Mouse (Mus musculus) CH12.LX (cell line): ENCODE results near the gene Trex1. TPM values are rescaled to one million over a fixed set of nuclear protein-coding genes. Genes with fewer than 3 reads are reported as not detected.

Experiments used
- DNase-seq: peaks from one replicate; pipeline ENCODE4 v3.0.0-alpha.2; 2013; ENCODE audit errors: extremely low read depth
- H3K27ac ChIP-seq: 2 replicates; pipeline ENCODE4 v1.5.1; 2012; ENCODE audit warnings: low read depth, mild to moderate bottlenecking, control low read depth, moderate library complexity; ENCODE audit not compliant: insufficient read depth
- H3K27me3 ChIP-seq: replicated peaks from 2 replicates; pipeline ENCODE3; 2012; ENCODE audit warnings: inconsistent platforms
- H3K36me3 ChIP-seq, 2 experiments: replicated peaks in 1 of 2; 2 replicates each; pipeline versions ENCODE3 to v1.6.1; 2012; ENCODE audit warnings: inconsistent platforms in 1 of 2, low read length in 1 of 2, mild to moderate bottlenecking in 1 of 2, mixed read lengths in 1 of 2, moderate library complexity in 1 of 2; ENCODE audit not compliant: control insufficient read depth in 1 of 2, insufficient read depth in 1 of 2
- H3K4me1 ChIP-seq, 2 experiments: 2 replicates each; pipeline ENCODE4 v1.6.1; 2012; ENCODE audit warnings: inconsistent platforms in 1 of 2, moderate library complexity in 1 of 2; ENCODE audit not compliant: insufficient read depth in 2 of 2, control insufficient read depth in 1 of 2
- H3K4me2 ChIP-seq: 2 replicates; pipeline ENCODE4 v1.6.1; 2012; ENCODE audit warnings: low read depth, mild to moderate bottlenecking, control low read depth; ENCODE audit not compliant: poor library complexity, insufficient read depth, severe bottlenecking
- H3K4me3 ChIP-seq, 3 experiments: fragments of 150-350 bp in 1 of 3; sonication (generic) in 1 of 3; replicated peaks in 1 of 3; 2 replicates each; pipeline versions ENCODE3 to v1.5.1; 2011 to 2012; ENCODE audit warnings: low read depth in 2 of 3, low read length in 2 of 3, mild to moderate bottlenecking in 2 of 3, moderate library complexity in 2 of 3, control low read depth in 1 of 3, improper control_type of control experiment in 1 of 3, inconsistent platforms in 1 of 3, mixed read lengths in 1 of 3; ENCODE audit not compliant: poor library complexity in 1 of 3
- H3K79me2 ChIP-seq: replicated peaks from 2 replicates; pipeline ENCODE4 v1.6.1; 2012; ENCODE audit warnings: mild to moderate bottlenecking, moderate library complexity; ENCODE audit not compliant: control insufficient read depth, poor library complexity, insufficient read depth, severe bottlenecking; ENCODE audit errors: extremely low read depth
- H3K9ac ChIP-seq: 2 replicates; pipeline ENCODE4 v1.6.1; 2012; ENCODE audit warnings: low read depth, mild to moderate bottlenecking, control low read depth, moderate library complexity; ENCODE audit not compliant: insufficient read depth
- H3K9me3 ChIP-seq: replicated peaks from 2 replicates; pipeline ENCODE3; 2012; ENCODE audit warnings: low read length, inconsistent platforms, mixed read lengths
- BHLHE40 ChIP-seq: IDR thresholded peaks from 2 replicates; pipeline ENCODE4 v1.6.1; 2011; ENCODE audit warnings: mild to moderate bottlenecking, low read depth, low read length, improper control_type of control experiment
- CHD1 ChIP-seq: IDR thresholded peaks from 2 replicates; pipeline ENCODE4 v1.6.1; 2012; ENCODE audit warnings: low read depth, low read length, improper control_type of control experiment, inconsistent platforms
- CHD2 ChIP-seq: IDR thresholded peaks from 2 replicates; pipeline ENCODE4 v1.6.1; 2011; ENCODE audit warnings: low read length, improper control_type of control experiment
- E2F4 ChIP-seq: IDR thresholded peaks from 2 replicates; pipeline ENCODE4 v1.6.1; 2011; ENCODE audit warnings: low read depth, low read length, improper control_type of control experiment; ENCODE audit not compliant: insufficient replicate concordance
- HCFC1 ChIP-seq: IDR thresholded peaks from 2 replicates; pipeline ENCODE4 v1.6.1; 2012; ENCODE audit warnings: low read depth, mild to moderate bottlenecking, inconsistent platforms, low read length, improper control_type of control experiment
- IRF4 ChIP-seq: IDR thresholded peaks from 2 replicates; pipeline ENCODE4 v1.6.1; 2014; ENCODE audit warnings: low read depth, mild to moderate bottlenecking, inconsistent platforms, low read length, improper control_type of control experiment
- MAX ChIP-seq: IDR thresholded peaks from 2 replicates; pipeline ENCODE4 v1.6.1; 2011; ENCODE audit warnings: low read length, improper control_type of control experiment
- MAZ ChIP-seq: IDR thresholded peaks from 2 replicates; pipeline ENCODE4 v1.6.1; 2012; ENCODE audit warnings: low read depth, mild to moderate bottlenecking, inconsistent platforms, low read length, improper control_type of control experiment, moderate library complexity
- NELFE ChIP-seq: IDR thresholded peaks from 2 replicates; pipeline ENCODE4 v1.6.1; 2011; ENCODE audit warnings: low read depth, low read length, improper control_type of control experiment
- NRF1 ChIP-seq: IDR thresholded peaks from 2 replicates; pipeline ENCODE4 v1.6.1; 2014; ENCODE audit warnings: low read depth, mild to moderate bottlenecking, inconsistent platforms, low read length, improper control_type of control experiment, moderate library complexity
- PAX5 ChIP-seq: IDR thresholded peaks from 2 replicates; pipeline ENCODE4 v1.6.1; 2012; ENCODE audit warnings: low read length, inconsistent platforms, mixed read lengths
- POLR2A ChIP-seq: IDR thresholded peaks from 2 replicates; pipeline ENCODE4 v1.6.1; 2011; ENCODE audit warnings: low read depth, mild to moderate bottlenecking, improper control_type of control experiment, low read length
- RCOR1 ChIP-seq: conservative IDR thresholded peaks from 2 replicates; pipeline ENCODE4 v1.6.1; 2012; ENCODE audit warnings: low read depth, mild to moderate bottlenecking, inconsistent platforms, low read length, improper control_type of control experiment
- SMC3 ChIP-seq: IDR thresholded peaks from 2 replicates; pipeline ENCODE4 v1.6.1; 2011; ENCODE audit warnings: low read depth, low read length, improper control_type of control experiment
- TBP ChIP-seq: conservative IDR thresholded peaks from 2 replicates; pipeline ENCODE4 v1.6.1; 2011; ENCODE audit warnings: low read depth, low read length, improper control_type of control experiment
- TCF12 ChIP-seq: IDR thresholded peaks from 2 replicates; pipeline ENCODE4 v1.6.1; 2014; ENCODE audit warnings: low read depth, mild to moderate bottlenecking, inconsistent platforms, low read length, improper control_type of control experiment
- UBTF ChIP-seq: IDR thresholded peaks from 2 replicates; pipeline ENCODE4 v1.6.1; 2012; ENCODE audit warnings: low read depth, mild to moderate bottlenecking, inconsistent platforms, low read length, improper control_type of control experiment, moderate library complexity
- USF1 ChIP-seq: IDR thresholded peaks from 2 replicates; pipeline ENCODE4 v1.6.1; 2014; ENCODE audit warnings: low read depth, mild to moderate bottlenecking, inconsistent platforms, low read length, improper control_type of control experiment
- USF2 ChIP-seq: conservative IDR thresholded peaks from 2 replicates; pipeline ENCODE4 v1.6.1; 2011; ENCODE audit warnings: low read depth, low read length, improper control_type of control experiment
- ZKSCAN1 ChIP-seq: IDR thresholded peaks from 2 replicates; pipeline ENCODE4 v1.6.1; 2012; ENCODE audit warnings: low read depth, inconsistent platforms, low read length, improper control_type of control experiment, borderline replicate concordance
- ZNF384 ChIP-seq: IDR thresholded peaks from 2 replicates; pipeline ENCODE4 v1.6.1; 2012; ENCODE audit warnings: low read depth, low read length, improper control_type of control experiment, inconsistent platforms
- dilution Hi-C: fragments of 300-500 bp; cut with MboI; formaldehyde crosslinking; loops from 2 replicates; pipeline ENCODE4 v1.14.3; 2020; ENCODE audit warnings: low sequenced_read_pairs; ENCODE audit not compliant: extremely low pct_unique_long_range_greater_than_20kb, extremely low pct_ligation_motif_present
- in situ Hi-C: fragments of 300-500 bp; cut with MboI; formaldehyde crosslinking; loops from 3 replicates; pipeline ENCODE4 v1.14.3; 2019; ENCODE audit warnings: low sequenced_read_pairs, low pct_ligation_motif_present, low pct_unique_long_range_greater_than_20kb, mixed read lengths
- polyA plus RNA-seq: library from polyadenylated mRNA; unstranded; fragments of >175 nt; gene quantifications from 2 replicates; pipeline ENCODE4 v1.2.1, GENCODE M21; 2012; ENCODE audit warnings: low read depth; ENCODE audit not compliant: insufficient read length
- total RNA-seq, 2 experiments: library from RNA; depleted of rRNA; stranded (reverse); fragments of 300-350 nt in 1 of 2; fragments of >200 nt in 1 of 2; gene quantifications; 2 replicates each; pipeline ENCODE4 v1.2.3; 2012 to 2014

The Trex1 gene
- total and polyA plus RNA-seq, 3 experiments, result 20.8 to 22.9 (median 21.1) TPM

DNA sequence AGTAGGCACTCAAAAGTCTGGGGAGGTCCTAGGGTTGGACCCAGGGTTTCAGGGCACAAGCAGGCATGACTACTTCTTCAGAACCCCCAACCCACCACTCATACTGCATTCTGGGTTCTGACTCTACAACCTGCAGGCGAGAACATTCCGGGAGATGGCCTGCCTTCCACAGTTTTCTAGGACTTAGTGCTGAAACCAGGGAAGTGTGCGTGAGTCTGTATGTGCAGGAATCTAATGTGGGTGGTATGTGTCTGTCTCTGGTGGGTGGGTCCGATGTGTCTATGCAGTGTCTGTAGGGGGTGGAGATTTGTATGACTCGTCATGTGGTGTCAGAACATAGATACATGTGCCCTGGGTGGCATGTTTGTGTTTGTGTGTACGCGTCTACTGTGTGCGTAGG lies 38.8 kb upstream of the Trex1 start:
- Histone ChIP-seq H3K27ac (no peak overlapping the region), H3K4me3 (no peak overlapping the region), H3K9me3 (no peaks in the 10 kb centered on the region), H3K4me1 (peaks cover 4 to 9% of the 10 kb centered on the region in 2 experiments; a peak in 2 of 4 replicates), H3K9ac (no peak overlapping the region), H3K27me3 (peaks cover 88% of the 10 kb centered on the region), H3K4me2 (no peak overlapping the region), H3K36me3 (peaks cover 0 to under 1% of the 10 kb centered on the region in 2 experiments), H3K79me2 (no peaks in the 10 kb centered on the region)
- no peak for DNase-seq
- in situ Hi-C loops (no loop called here), dilution Hi-C loops (no loop called here)
- TF ChIP-seq CHD1 (no peak), POLR2A (no peak), SMC3 (no peak), NELFE (no peak), HCFC1 (no peak), RCOR1 (no peak), E2F4 (no peak), IRF4 (no peak), ZKSCAN1 (no peak), CHD2 (no peak)

DNA sequence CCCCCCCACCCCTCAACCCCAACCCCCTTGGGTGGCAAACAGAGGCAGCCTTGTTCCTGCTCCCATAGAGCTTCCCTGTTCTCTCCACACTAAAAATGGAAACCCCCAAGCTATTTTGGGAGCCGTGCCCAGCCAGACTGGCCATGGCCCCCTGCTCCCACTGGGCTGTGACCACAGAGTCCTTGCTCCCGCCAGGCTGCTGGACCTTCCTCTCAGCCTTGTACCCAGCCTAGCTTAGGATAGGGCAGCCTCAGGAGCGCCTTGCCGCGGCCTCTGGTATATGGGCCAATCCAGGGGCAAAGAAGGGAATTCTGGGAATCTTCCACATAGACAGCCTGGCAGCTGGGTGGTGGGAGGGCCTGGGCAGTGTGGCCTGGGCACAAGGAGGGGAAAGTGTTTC lies 38.3 kb upstream of the Trex1 start:
- in situ Hi-C loops (no loop called here), dilution Hi-C loops (no loop called here)
- Histone ChIP-seq H3K4me1 (peaks cover 4 to 9% of the 10 kb centered on the region in 2 experiments; a peak in 2 of 4 replicates), H3K27ac (no peak overlapping the region), H3K36me3 (peaks cover under 1 to 5% of the 10 kb centered on the region in 2 experiments), H3K27me3 (peaks cover 82% of the 10 kb centered on the region), H3K9ac (no peak overlapping the region), H3K4me2 (no peak overlapping the region), H3K9me3 (no peaks in the 10 kb centered on the region), H3K4me3 (no peak overlapping the region), H3K79me2 (no peaks in the 10 kb centered on the region)
- DNase-seq, result no peak
- TF ChIP-seq MAZ (no peak), TBP (no peak), UBTF (no peak), MAX (no peak), ZKSCAN1 (no peak), POLR2A (no peak), IRF4 (no peak), PAX5 (no peak), USF2 (no peak), SMC3 (no peak), ZNF384 (no peak), USF1 (no peak), TCF12 (no peak), NRF1 (no peak), BHLHE40 (no peak)
